Mouse (Mus musculus) adrenal gland, postnatal 14 days (tissue): Measurements from ENCODE around the gene Gm8011. TPM values are rescaled to one million over a fixed set of nuclear protein-coding genes. Genes with fewer than 3 reads are reported as not detected.
"Not testable (repeated sequence)": the region's sequence is repeated elsewhere in the genome, so short reads cannot be mapped to it uniquely, and the experiment has no call there.

Experiments
- DNase-seq: peaks from one replicate; pipeline ENCODE4 v3.0.0; 2021; ENCODE audit warnings: mixed read lengths
- long read RNA-seq, 2 experiments: library from polyadenylated mRNA; stranded (forward); transcript quantifications; one replicate each; pipeline ENCODE4 v2.0.0; 2021
- total RNA-seq: library from RNA; stranded (reverse); gene quantifications from 2 replicates; pipeline ENCODE4 v1.2.3, GENCODE M21; 2021

The Gm8011 gene
- total RNA-seq: not detected in 2 replicates
- long read RNA-seq, experiment 1: 0 reads
- long read RNA-seq, experiment 2: 0 reads

DNA sequence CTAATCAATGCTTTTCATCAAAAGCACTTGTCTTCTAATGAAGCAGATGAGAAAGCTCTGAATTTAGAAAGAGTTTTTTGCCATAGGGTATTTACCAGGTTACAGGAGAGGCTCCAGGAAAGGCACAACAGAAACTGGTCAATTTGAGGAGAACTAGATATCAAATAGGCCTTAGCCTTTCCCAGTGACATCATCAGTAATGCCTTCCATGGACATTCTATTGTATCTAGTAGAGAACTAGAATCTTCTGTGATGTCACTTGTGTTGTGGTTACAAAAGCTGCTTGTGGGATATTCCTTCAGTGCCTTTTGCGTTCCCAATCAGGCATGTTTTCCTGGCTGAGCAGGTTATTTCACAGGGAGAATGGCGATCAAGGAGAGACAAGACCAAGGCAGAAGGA is at the start of gene Gm8011:
Gene Gm8011, plus strand, starts transcription at position 301 of the 400 bp plus-strand sequence.
- DNase-seq: not testable (repeated sequence)

GRCm38 (mm10) chr14:42439573-42439972 is 24.1 kb upstream of the Gm8011 start, which contains the start of gene Gm8005:
Gm8005 (minus strand) TSS chr14:42439673.
- DNase-seq: not testable (repeated sequence)

- DNase-seq: not testable (repeated sequence)
These were observed 38.6 kb downstream of the Gm8011 start, which contains the start of gene Gm8020 for GRCm38 (mm10) chr14:42502249-42502648. Gm8020 (minus strand) TSS chr14:42502349.

Other genes starting within 250 kb of the Gm8011 start
- gene Gm17026, start 203.8 kb upstream of the Gm8011 start, total RNA-seq: not detected in 2 replicates
- gene Gm9611, start 166.5 kb upstream of the Gm8011 start, total RNA-seq: not detected in 2 replicates
- gene Gm7995, start 153.7 kb upstream of the Gm8011 start, total RNA-seq: not detected in 2 replicates
- gene Gm8005, start 24.2 kb upstream of the Gm8011 start, total RNA-seq: not detected in 2 replicates
- gene Gm8020, start 38.5 kb downstream of the Gm8011 start, total RNA-seq: not detected in 2 replicates
- not detected in 2 replicates for gene Gm8024, start 60.4 kb downstream of the Gm8011 start, total RNA-seq
- not detected in 2 replicates for gene Gm17124, start 136.0 kb downstream of the Gm8011 start, total RNA-seq
- not detected in 2 replicates for gene Gm3633, start 178.0 kb downstream of the Gm8011 start, total RNA-seq
- gene Gm10378, start 192.1 kb downstream of the Gm8011 start, total RNA-seq: not detected in 2 replicates